Mouse (Mus musculus) CH12.LX (cell line): ENCODE measurements around the gene Samsn1.

Experiments
- CHD2 ChIP-seq: IDR thresholded peaks from 2 replicates; pipeline ENCODE4 v1.6.1; 2011; ENCODE audit warnings: low read length, improper control_type of control experiment
- CTCF ChIP-seq, 2 experiments: IDR thresholded peaks in 1 of 2; conservative IDR thresholded peaks in 1 of 2; 2 replicates each; pipeline ENCODE4 v1.5.1; 2011 to 2012; ENCODE audit warnings: low read depth in 2 of 2, low read length in 2 of 2, improper control_type of control experiment in 1 of 2, inconsistent platforms in 1 of 2, mild to moderate bottlenecking in 1 of 2, moderate library complexity in 1 of 2
- EP300 ChIP-seq: IDR thresholded peaks from 2 replicates; pipeline ENCODE4 v1.6.1; 2011; ENCODE audit warnings: low read length, improper control_type of control experiment
- ETS1 ChIP-seq: conservative IDR thresholded peaks from 2 replicates; pipeline ENCODE4 v1.6.1; 2012; ENCODE audit warnings: low read depth, mild to moderate bottlenecking, inconsistent platforms, low read length, improper control_type of control experiment, moderate library complexity
- MAZ ChIP-seq: IDR thresholded peaks from 2 replicates; pipeline ENCODE4 v1.6.1; 2012; ENCODE audit warnings: low read depth, mild to moderate bottlenecking, inconsistent platforms, low read length, improper control_type of control experiment, moderate library complexity
- POLR2A ChIP-seq: IDR thresholded peaks from 2 replicates; pipeline ENCODE4 v1.6.1; 2011; ENCODE audit warnings: low read depth, mild to moderate bottlenecking, improper control_type of control experiment, low read length
- SIN3A ChIP-seq: IDR thresholded peaks from 2 replicates; pipeline ENCODE4 v1.6.1; 2012; ENCODE audit warnings: low read length, improper control_type of control experiment, inconsistent platforms
- SMC3 ChIP-seq: IDR thresholded peaks from 2 replicates; pipeline ENCODE4 v1.6.1; 2011; ENCODE audit warnings: low read depth, low read length, improper control_type of control experiment
- TCF12 ChIP-seq: IDR thresholded peaks from 2 replicates; pipeline ENCODE4 v1.6.1; 2014; ENCODE audit warnings: low read depth, mild to moderate bottlenecking, inconsistent platforms, low read length, improper control_type of control experiment
- USF1 ChIP-seq: IDR thresholded peaks from 2 replicates; pipeline ENCODE4 v1.6.1; 2014; ENCODE audit warnings: low read depth, mild to moderate bottlenecking, inconsistent platforms, low read length, improper control_type of control experiment
- ZC3H11A ChIP-seq: IDR thresholded peaks from 2 replicates; pipeline ENCODE4 v1.6.1; 2012; ENCODE audit warnings: low read depth, mild to moderate bottlenecking, inconsistent platforms, low read length, improper control_type of control experiment

DNA sequence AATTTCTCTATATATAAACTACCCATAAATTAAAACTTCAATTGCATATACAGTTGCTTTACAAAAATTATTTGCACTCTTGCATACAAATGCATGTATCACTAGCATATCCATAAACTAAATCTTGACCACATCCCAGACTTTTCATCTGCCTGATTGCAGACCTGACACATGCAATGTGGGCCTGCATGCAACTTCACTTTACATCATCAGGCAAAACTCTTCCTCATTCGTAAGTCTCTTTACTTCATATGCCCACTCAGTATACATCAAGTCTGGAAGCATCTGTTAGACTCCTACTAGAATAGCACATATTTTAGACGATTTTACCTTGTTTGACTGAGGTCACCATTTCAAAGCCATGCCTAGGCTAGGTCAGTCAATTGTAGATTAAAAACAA lies 157.4 kb downstream of the Samsn1 start:
- TF ChIP-seq CHD2 (no peak), TCF12 (no peak), CTCF (conservative IDR thresholded peaks at IDR 0.05 in 1 of 2, IDR thresholded peaks at IDR 0.05 in 1 of 2; ENCODE audit: low read depth in 2 of 2, low read length in 2 of 2) (no peak), ZC3H11A (no peak), SIN3A (no peak), POLR2A (no peak), MAZ (no peak), SMC3 (no peak), USF1 (no peak), ETS1 (no peak), EP300 (no peak)
